Mouse (Mus musculus): ENCODE measurements around the gene Fam102b. TPM values are rescaled to one million over a fixed set of nuclear protein-coding genes. Genes with fewer than 3 reads are reported as not detected.

Gene Fam102b
- polyA plus RNA-seq, 1 experiment = 3.7 TPM

DNA sequence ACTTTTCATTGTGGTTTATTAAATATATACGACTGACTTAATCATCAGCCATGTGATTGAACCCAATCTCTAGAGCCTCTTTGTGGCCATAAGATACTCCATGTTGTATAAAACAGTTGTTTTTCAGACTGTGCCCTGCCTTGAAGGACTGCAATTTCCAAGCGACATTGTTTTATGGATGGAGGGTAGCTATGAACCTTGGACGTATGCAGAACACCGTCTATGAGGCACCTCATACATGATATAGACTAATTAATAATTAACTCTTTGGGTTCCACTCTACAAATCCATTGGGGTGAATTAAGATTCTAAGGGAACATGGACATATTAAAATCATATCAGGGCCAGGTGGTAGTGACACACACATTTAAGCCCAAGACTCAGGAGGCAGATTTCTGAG, 101.7 kb downstream of the Fam102b start:
- TF ChIP-seq E2F4 (IDR thresholded peaks at IDR 0.05; ENCODE audit: insufficient read depth) = no peak
- Histone ChIP-seq H3K36me3 (ENCODE audit: control insufficient read depth, insufficient read depth) (no peaks in the 10 kb centered on the region), H3ac (ENCODE audit: control insufficient read depth, insufficient read length) (no peak overlapping the region), H3K79me2 (ENCODE audit: control insufficient read depth, insufficient read depth) (no peaks in the 10 kb centered on the region), H3K4me3 (no peak overlapping the region), H3K27me3 (ENCODE audit: control insufficient read depth, insufficient read depth, insufficient read length) (no peaks in the 10 kb centered on the region), H3K4me2 (ENCODE audit: low read depth) (no peak overlapping the region)

DNA sequence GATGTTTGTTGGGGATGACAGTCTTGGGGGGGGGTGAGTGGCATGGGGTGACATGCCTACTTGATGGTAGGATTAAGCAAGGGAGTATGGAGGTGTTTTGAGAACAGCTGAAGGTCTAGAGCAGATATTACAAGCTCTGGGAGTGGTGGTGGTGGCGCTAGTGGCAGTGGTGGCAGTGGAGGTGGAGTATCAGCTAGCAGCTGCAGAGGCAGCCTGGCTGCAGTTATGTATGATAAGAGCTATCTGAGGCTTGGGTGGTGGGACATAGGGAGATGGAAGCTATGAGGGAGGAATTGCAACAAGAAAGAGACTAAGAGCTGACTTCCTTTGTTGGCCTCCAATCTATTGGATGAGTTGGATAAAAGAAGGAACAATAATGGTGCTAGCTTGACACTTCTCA, 105.6 kb downstream of the Fam102b start:
- H3K79me2 ChIP-seq (ENCODE audit: control insufficient read depth, insufficient read depth) = no peaks in the 10 kb centered on the region
- H3K27me3 ChIP-seq (ENCODE audit: control insufficient read depth, insufficient read depth, insufficient read length) = no peaks in the 10 kb centered on the region
- H3ac ChIP-seq (ENCODE audit: control insufficient read depth, insufficient read length) = no peak overlapping the region
- H3K36me3 ChIP-seq (ENCODE audit: control insufficient read depth, insufficient read depth) = no peaks in the 10 kb centered on the region
- H3K4me2 ChIP-seq (ENCODE audit: low read depth) = no peak overlapping the region
- no peak for TF ChIP-seq TCF3 (IDR thresholded peaks at IDR 0.05; ENCODE audit: insufficient read length, low read depth)
- no peak for TF ChIP-seq SRF (IDR thresholded peaks at IDR 0.05; ENCODE audit: control insufficient read depth, insufficient read length, low read depth)
- TF ChIP-seq MYOD1 (IDR thresholded peaks at IDR 0.05; ENCODE audit: control insufficient read depth in 1 of 3, insufficient read length in 2 of 3, low read depth in 2 of 3) = peak in 1 of 3 experiments; percentile 30
- H3K4me3 ChIP-seq = no peak overlapping the region

Other genes with a start within 250 kb of the Fam102b start
- gene Stxbp3, start 187.1 kb downstream of the Fam102b start, polyA plus RNA-seq (2012; fragmentation: generic; extraction: Trizol) = 11.9 TPM
- gene Fndc7, start 137.6 kb downstream of the Fam102b start, polyA plus RNA-seq (2012; fragmentation: generic; extraction: Trizol) = 0.26 TPM
- gene Prpf38b, start 115.9 kb downstream of the Fam102b start, polyA plus RNA-seq (2012; fragmentation: generic; extraction: Trizol) = 19.0 TPM
- not detected for gene Henmt1, start 87.7 kb downstream of the Fam102b start, polyA plus RNA-seq (2012; fragmentation: generic; extraction: Trizol)
- gene Gm9857, start 87.2 kb downstream of the Fam102b start, polyA plus RNA-seq (2012; fragmentation: generic; extraction: Trizol) = not detected
- gene Slc25a54, start 52.9 kb upstream of the Fam102b start, polyA plus RNA-seq (2012; fragmentation: generic; extraction: Trizol) = 0.02 TPM
- 13.9 TPM for gene Slc25a24, start 95.5 kb upstream of the Fam102b start, polyA plus RNA-seq (2012; fragmentation: generic; extraction: Trizol)

All from myocyte (in vitro differentiated cells).